Mouse (Mus musculus) stomach, postnatal 0 days (tissue): Measurements from ENCODE around the gene Trp63.

Experiments
- CTCF ChIP-seq: IDR thresholded peaks from 2 replicates; pipeline ENCODE4 v1.5.1; 2016; ENCODE audit warnings: antibody characterized with exemption, low read depth, mild to moderate bottlenecking, moderate library complexity
- EP300 ChIP-seq: optimal IDR thresholded peaks from 2 replicates; pipeline ENCODE3; 2016; ENCODE audit warnings: antibody characterized with exemption

DNA sequence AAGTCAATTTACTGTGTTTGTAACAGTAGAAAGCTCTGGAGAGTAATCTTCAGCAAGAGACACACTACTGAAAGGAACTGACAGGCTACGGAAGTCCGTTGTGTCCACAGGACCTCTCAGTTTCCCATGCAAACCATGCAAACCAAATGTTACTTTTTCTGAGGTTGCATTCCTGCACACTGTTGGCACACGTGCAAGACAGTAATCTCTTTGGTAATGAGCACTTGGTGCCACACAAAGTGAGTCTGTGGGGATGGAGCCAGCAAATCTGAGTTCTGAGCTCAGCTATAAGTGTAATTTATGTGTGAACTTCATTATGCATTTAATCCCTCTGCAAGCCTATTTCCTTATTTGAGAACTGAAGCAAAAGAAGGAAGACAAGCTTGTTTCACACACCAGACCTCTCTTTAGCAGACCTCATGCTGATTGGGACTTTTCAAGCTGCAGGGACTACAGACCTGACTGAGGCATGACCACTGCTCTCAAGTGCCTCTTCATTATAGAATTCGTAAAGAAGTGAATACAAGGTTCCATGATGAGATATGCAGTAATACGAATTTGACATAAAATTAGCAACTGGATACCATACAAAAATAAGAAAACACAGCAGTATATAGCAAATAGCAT lies 109.2 kb downstream of the Trp63 start:
- no peak for TF ChIP-seq EP300
- no peak for TF ChIP-seq CTCF
